Mouse (Mus musculus) olfactory bulb, adult 2 months (tissue): ENCODE data around the gene Yeats4. TPM values are rescaled to one million over a fixed set of nuclear protein-coding genes. Genes with fewer than 3 reads are reported as not detected.

Source experiments
- H3K27ac ChIP-seq: fragments of 200-500 bp; 2 replicates; pipeline ENCODE4 v1.5.1; 2012; ENCODE audit warnings: low read depth, low read length; ENCODE audit not compliant: insufficient read depth
- H3K4me1 ChIP-seq: fragments of 200-500 bp; 2 replicates; pipeline ENCODE4 v1.6.1; 2012; ENCODE audit warnings: low read length; ENCODE audit not compliant: control insufficient read depth, insufficient read depth
- H3K4me3 ChIP-seq: fragments of 200-500 bp; 2 replicates; pipeline ENCODE4 v1.5.1; 2012; ENCODE audit warnings: mild to moderate bottlenecking, low read depth, low read length, moderate library complexity; ENCODE audit not compliant: insufficient read depth
- CTCF ChIP-seq: fragments of 200-500 bp; IDR thresholded peaks from 2 replicates; pipeline ENCODE4 v1.5.1; 2012; ENCODE audit warnings: low read depth, mild to moderate bottlenecking, low read length, moderate library complexity; ENCODE audit not compliant: insufficient read depth
- POLR2A ChIP-seq: fragments of 200-500 bp; IDR thresholded peaks from 2 replicates; pipeline ENCODE4 v1.6.1; 2012; ENCODE audit warnings: mild to moderate bottlenecking, low read depth, low read length, moderate library complexity; ENCODE audit not compliant: insufficient read depth
- WGBS: fragments of 180-500 bp; shearing (Covaris S2); methylation state at CpG from one replicate; pipeline ENCODE4 v1.1.7; 2018; 5-methylcytosine and 5-hydroxymethylcytosine counted together
- polyA plus RNA-seq: library from polyadenylated mRNA; stranded (reverse); fragments of >200 nt; gene quantifications from 2 replicates; pipeline ENCODE4 v1.2.4, GENCODE M21; 2012; ENCODE audit warnings: low replicate concordance; ENCODE audit not compliant: missing spikeins, insufficient read depth, insufficient read length

Yeats4 gene
- polyA plus RNA-seq: 578 TPM in 1 of 2 replicates, not detected in the other

DNA sequence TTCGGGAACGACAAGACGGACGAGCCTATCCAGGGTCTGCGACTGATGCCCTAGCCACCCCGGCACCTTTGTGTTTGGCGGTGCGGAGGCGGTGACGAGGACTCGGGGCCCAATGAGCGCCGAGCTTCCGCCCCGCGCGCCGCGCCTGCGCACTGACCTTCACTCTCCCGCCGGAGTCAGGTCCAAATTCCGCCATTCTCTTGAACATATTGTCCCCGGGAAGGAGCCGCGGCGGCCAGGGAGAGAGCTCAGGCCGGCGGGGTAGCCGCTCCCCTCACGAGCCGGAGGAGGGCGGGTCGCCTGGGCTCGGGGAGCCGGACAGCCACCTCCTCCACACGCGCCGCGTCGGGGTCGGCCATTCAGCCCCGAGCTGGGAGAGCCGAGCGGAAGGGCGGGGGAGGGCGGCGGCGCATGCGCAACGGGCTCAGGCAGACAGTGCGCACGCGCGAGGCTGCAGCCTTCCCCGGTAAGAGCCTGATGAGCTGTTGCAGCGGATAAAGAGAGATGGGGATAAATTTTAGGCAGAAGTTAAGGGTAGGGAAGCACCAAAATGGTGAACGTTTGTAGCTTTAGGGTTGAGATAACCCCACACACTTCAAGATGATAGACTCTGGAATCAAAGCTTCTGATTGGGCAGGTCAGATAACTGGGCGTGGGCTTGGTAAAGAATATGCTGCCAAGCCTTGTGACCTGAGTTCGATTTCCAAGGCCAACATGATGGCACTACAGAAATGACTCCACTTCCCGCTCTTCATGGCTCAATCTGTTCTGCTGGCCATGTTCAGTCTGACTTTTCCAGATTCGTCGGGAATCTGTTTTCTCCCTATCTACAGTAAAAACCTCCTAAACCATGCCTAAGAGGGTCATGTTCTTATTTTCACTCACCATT is at the start of gene Yeats4:
Gene Yeats4, minus strand, starts transcription at position 406 of the 889 bp plus-strand sequence.
- TF ChIP-seq POLR2A (peak; percentile 99), CTCF (no peak)
- peaks cover 3% of the 10 kb centered on the region for H3K4me1 ChIP-seq
- under 1% methylated on average over 63 of the region's 63 CpGs for WGBS
- H3K27ac ChIP-seq: peak within 1 kb of the TSS; percentile 98
- peak within 1 kb of the TSS; percentile 73 for H3K4me3 ChIP-seq

DNA sequence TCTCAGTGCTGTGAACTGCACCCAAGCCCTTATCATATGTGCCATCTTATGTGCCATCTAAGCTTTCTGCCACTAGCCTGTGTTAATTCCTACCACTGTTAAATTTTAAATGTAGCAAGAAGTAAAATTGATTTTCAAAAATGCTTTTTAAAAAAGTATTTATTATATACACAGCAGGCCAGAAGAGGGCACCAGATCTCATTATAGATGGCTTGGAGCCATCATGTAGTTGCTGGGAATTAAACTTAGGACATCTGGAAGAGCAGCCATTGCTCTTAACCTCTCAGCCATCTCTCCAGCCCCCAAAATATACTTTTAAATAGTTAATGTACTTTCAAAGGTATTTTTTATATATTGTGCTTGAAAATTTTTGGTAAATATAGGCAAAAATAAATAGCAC is 47.7 kb upstream of the Yeats4 start:
- Histone ChIP-seq H3K4me3 (no peak overlapping the region), H3K4me1 (no peaks in the 10 kb centered on the region), H3K27ac (no peak overlapping the region)
- no peak for TF ChIP-seq CTCF
- no peak for TF ChIP-seq POLR2A

DNA sequence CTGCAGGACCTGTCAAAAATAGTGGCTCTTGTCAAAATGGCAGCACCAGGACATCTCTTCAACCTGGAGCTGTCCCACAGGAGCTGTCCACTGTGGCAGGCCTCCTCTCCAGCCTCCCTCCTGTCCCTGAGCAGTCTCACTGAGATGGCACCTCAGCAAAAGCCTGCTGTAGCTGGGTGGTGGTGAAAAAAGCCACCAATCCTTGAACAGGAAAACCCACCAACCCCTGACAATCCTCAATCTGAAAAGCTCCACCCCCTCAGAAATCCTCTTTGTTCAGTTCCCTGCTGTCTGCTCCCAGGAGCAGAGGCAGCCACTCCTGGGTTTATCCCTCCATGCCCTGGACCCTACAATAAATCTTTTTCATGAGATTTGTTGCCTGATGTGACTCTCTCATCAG is 35.6 kb upstream of the Yeats4 start:
- H3K4me3 ChIP-seq: no peak overlapping the region
- H3K4me1 ChIP-seq: no peaks in the 10 kb centered on the region
- no peak overlapping the region for H3K27ac ChIP-seq
- TF ChIP-seq POLR2A: no peak
- TF ChIP-seq CTCF: no peak

DNA sequence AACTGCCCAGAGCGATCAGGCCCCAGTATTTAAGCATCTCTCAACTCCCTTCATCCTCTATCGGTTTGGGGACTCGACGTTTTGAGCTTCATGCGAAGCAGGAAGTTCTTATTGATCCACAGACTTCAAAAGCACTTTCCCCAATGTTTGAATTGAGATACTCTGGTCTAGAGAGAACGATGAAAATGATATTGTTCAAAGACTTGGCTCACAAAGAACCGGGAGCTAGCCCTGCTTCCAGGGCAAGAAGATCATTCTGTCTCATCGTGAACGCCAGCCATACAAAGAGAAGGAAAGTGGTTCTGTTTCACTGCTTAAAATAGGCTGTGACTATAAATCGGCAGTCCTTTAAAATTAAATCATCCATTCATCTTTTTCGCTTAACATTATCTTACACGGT is 14.3 kb upstream of the Yeats4 start, which contains the start of gene 9530003J23Rik:
Gene 9530003J23Rik, minus strand, starts transcription at position 101 of the 400 bp plus-strand sequence.
- TF ChIP-seq CTCF (no peak), POLR2A (no peak)
- no peak within 1 kb of the TSS for H3K4me3 ChIP-seq
- 86% methylated on average over 12 of the region's 12 CpGs for WGBS

DNA sequence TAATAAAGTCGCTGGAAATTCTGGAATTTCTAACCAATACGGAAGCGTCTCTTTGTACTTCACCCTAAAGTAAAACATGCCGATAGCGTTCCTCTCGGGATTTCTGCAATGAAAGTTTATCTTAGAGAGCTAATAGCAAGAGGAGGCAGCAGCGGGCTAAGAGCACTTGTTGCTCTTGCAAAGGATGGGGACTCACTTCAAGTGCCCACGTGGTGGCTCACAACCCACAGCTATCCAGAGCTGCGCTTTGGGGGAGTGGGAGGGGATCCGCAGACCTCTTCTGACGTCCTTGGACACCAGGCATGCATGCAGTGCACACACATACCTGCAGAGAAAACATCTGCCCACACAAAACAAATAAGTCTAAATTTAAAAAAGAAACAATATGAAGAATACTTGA is 11.6 kb upstream of the Yeats4 start:
- Histone ChIP-seq H3K4me1 (no peaks in the 10 kb centered on the region), H3K27ac (no peak overlapping the region)
- 62% methylated on average over 11 of the region's 11 CpGs for WGBS

More for the DNA sequence above, 14.3 kb upstream of the Yeats4 start, which contains the start of gene 9530003J23Rik:
- H3K27ac ChIP-seq: no peak within 1 kb of the TSS
- H3K4me1 ChIP-seq: no peaks in the 10 kb centered on the region

DNA sequence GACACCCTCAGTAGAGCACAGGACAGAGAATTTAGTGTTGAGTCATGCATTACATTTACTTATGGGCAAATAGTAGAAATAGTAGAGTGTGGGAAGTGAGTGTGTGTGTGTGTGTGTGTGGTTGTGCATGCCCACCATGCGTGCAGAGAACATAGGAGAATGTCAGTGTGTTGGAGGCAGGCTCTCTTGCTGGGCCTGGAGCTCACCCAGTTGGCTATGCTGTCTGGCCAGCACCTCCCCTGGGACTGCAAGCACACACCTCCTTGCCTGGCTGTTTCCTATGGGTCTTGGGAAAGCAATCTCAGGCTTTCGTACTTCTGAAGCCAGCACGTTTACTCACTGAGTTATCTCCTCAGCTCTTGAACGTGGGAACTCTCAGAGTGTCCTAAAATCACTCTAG is 10.5 kb upstream of the Yeats4 start:
- WGBS: 71% methylated on average over 4 of the region's 4 CpGs
- no peak overlapping the region for H3K4me3 ChIP-seq
- no peaks in the 10 kb centered on the region for H3K4me1 ChIP-seq
- TF ChIP-seq POLR2A (no peak), CTCF (no peak)
- no peak overlapping the region for H3K27ac ChIP-seq

More for the DNA sequence above, 11.6 kb upstream of the Yeats4 start:
- no peak overlapping the region for H3K4me3 ChIP-seq
- TF ChIP-seq POLR2A (no peak), CTCF (no peak)

DNA sequence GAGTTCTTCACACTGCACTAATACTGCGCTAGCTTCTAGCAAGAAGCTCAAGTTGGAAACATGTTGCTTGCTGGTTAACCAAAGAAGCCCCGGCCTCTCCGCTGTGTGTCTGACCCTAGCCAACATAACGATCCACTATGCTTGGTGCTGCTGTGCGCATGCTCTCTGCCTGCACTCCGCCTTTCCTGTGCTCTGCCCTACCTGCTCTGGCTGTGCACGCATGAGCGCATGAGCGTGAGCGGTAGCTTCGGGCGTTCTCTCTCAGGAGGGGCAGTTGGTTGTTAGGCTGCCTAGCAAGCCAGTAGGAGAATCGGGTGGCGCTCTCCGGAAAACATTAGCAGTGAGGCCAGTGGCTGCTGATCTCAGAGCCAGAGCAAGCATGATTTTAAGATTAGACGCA is 5.5 kb upstream of the Yeats4 start:
- Histone ChIP-seq H3K4me1 (no peaks in the 10 kb centered on the region), H3K4me3 (no peak overlapping the region), H3K27ac (no peak overlapping the region)
- WGBS: 76% methylated on average over 16 of the region's 16 CpGs
- no peak for TF ChIP-seq CTCF
- TF ChIP-seq POLR2A: no peak

DNA sequence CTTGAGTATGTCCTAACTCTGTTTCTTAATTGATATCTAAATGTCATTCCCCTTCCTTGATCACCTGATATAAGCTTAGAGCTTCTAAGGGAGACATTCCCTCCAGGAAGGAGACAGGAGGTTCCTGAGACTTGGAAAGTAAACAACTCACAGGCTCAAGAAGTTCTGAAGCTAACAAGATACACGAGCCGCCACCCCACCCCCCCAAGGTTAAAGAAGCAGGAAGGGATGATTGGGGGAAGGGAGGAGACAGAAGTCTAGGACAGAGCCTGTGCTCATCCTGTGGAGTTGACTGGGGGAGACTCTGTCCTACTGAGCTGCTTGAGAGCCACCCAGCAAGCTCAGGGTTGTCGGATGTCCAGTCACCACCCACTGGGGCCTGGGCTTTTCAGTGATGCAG is 1.7 kb upstream of the Yeats4 start:
- 81% methylated on average over 3 of the region's 3 CpGs for WGBS
- Histone ChIP-seq H3K4me1 (peaks cover 3% of the 10 kb centered on the region), H3K27ac (no peak overlapping the region), H3K4me3 (no peak overlapping the region)
- TF ChIP-seq CTCF: no peak
- no peak for TF ChIP-seq POLR2A

DNA sequence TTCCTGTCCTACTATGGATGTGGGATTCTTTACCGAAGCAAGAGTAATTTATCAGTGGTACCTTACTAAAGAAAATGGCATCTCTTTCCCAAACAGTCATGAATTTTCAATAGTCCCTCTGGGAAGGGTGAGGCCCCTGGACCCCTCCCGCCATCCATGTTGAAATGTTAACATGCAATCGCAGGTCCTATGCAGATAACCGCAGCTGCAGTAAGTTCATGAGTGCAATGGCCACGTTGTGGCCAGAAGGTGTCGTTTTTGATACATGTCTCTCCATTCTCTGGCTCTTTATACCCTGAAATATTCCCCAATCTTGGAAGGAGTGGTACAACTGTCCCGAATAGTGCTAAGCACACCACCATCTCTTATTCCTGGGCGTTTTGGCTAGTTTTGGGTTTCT is 787 bp upstream of the Yeats4 start:
- no peak overlapping the region for H3K27ac ChIP-seq

More for the DNA sequence above, 787 bp upstream of the Yeats4 start:
- Histone ChIP-seq H3K4me1 (peaks cover 3% of the 10 kb centered on the region), H3K4me3 (no peak overlapping the region)
- TF ChIP-seq POLR2A (no peak), CTCF (no peak)
- 62% methylated on average over 8 of the region's 8 CpGs for WGBS
